Mouse (Mus musculus) CH12.LX (cell line): ENCODE measurements around the gene Myrf.

ENCODE experiments used
- CTCF ChIP-seq, 2 experiments: IDR thresholded peaks in 1 of 2; conservative IDR thresholded peaks in 1 of 2; 2 replicates each; pipeline ENCODE4 v1.5.1; 2011 to 2012; ENCODE audit warnings: low read depth in 2 of 2, low read length in 2 of 2, improper control_type of control experiment in 1 of 2, inconsistent platforms in 1 of 2, mild to moderate bottlenecking in 1 of 2, moderate library complexity in 1 of 2
- EP300 ChIP-seq: IDR thresholded peaks from 2 replicates; pipeline ENCODE4 v1.6.1; 2011; ENCODE audit warnings: low read length, improper control_type of control experiment
- MAZ ChIP-seq: IDR thresholded peaks from 2 replicates; pipeline ENCODE4 v1.6.1; 2012; ENCODE audit warnings: low read depth, mild to moderate bottlenecking, inconsistent platforms, low read length, improper control_type of control experiment, moderate library complexity
- POLR2A ChIP-seq: IDR thresholded peaks from 2 replicates; pipeline ENCODE4 v1.6.1; 2011; ENCODE audit warnings: low read depth, mild to moderate bottlenecking, improper control_type of control experiment, low read length
- ZMIZ1 ChIP-seq: IDR thresholded peaks from 2 replicates; pipeline ENCODE4 v1.6.1; 2012; ENCODE audit warnings: low read depth, mild to moderate bottlenecking, inconsistent platforms, low read length, improper control_type of control experiment
- ZNF384 ChIP-seq: IDR thresholded peaks from 2 replicates; pipeline ENCODE4 v1.6.1; 2012; ENCODE audit warnings: low read depth, low read length, improper control_type of control experiment, inconsistent platforms

DNA sequence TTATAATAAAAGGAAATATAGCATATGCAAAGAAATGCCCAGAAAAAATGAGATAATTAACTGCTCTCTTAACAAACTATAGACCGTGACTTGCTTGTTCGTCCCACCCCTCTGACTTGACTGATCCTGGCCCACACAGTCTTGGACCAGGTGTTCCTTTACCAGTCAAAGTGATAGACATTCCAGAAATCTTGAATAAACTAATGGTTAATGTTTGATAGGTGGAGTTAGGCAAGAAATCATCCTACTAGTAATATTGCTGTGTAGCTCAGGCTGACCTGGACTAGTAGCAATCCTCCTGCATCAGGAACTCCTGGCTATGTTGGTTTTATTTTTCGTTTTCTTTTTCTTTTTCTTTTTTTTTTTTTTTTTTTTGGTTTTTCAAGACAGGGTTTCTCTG, 72.1 kb downstream of the Myrf start:
- no peak for TF ChIP-seq MAZ
- TF ChIP-seq ZNF384: no peak
- TF ChIP-seq CTCF (conservative IDR thresholded peaks at IDR 0.05 in 1 of 2, IDR thresholded peaks at IDR 0.05 in 1 of 2; ENCODE audit: low read depth in 2 of 2, low read length in 2 of 2): no peak
- no peak for TF ChIP-seq ZMIZ1
- no peak for TF ChIP-seq POLR2A
- TF ChIP-seq EP300: no peak
